Mouse (Mus musculus) liver, embryonic 18 days (tissue): ENCODE results near the gene Mettl23. TPM values are rescaled to one million over a fixed set of nuclear protein-coding genes. Genes with fewer than 3 reads are reported as not detected.

Experiments used
- polyA plus RNA-seq: library from polyadenylated mRNA; depleted of rRNA; stranded (reverse); fragments of >200 nt; gene quantifications from 2 replicates; pipeline ENCODE4 v1.2.3, GENCODE M21; 2012; rRNA removed

Gene Mettl23
- 17.5 and 18.0 TPM in 2 replicates for polyA plus RNA-seq

DNA sequence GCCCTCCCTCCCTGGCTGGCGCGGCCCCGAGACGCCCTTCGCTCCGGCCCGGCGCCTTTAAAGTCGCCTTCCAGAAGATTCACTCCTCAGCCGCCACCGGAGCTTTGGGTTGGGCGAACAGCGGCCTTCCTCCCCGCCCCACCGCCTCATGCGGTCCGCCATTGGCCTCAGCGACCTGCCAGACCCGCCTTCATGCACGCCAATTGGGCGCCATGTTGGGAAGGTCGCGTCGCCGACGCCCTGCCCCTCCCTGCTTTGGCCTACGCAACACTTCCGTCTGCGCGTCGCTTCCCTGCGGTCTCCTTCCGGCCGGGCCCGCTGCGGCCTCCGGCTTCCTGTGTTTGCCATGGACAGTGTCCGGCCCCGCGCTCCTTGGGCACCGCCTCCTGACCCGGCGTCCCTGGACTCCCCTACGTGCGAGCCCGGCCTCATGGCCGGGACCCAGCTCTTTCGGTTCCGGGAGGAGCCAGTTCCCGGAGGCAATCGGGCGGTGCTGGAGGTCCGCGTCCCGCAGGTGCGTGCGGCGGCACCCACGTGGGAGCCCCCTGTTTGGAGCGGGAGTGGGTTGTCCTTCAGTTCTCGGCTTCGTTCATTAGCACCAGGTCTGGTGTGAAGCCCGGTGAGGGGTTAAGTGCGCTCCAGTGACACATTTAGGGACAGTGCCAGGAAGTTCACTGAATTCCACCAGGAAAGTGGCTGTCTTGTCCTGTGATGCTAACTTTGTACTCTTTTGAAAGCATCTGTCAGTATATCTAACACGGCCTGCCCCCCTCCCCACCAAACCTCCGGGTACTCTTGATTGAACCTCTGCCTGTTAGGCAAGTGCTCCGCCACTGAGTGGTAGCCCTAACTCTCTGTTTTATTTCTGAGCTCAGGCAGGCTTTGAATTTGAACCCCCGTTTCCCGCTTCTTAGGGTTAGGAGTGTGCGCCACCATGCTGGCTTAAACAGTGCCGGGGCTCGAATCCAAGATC lies at the start of gene Mettl23, which contains the start of gene Jmjd6:
Gene Mettl23, plus strand, starts transcription at position 18 of the 973 bp plus-strand sequence.
Gene Jmjd6, minus strand, starts transcription at position 189 of the 973 bp plus-strand sequence.

DNA sequence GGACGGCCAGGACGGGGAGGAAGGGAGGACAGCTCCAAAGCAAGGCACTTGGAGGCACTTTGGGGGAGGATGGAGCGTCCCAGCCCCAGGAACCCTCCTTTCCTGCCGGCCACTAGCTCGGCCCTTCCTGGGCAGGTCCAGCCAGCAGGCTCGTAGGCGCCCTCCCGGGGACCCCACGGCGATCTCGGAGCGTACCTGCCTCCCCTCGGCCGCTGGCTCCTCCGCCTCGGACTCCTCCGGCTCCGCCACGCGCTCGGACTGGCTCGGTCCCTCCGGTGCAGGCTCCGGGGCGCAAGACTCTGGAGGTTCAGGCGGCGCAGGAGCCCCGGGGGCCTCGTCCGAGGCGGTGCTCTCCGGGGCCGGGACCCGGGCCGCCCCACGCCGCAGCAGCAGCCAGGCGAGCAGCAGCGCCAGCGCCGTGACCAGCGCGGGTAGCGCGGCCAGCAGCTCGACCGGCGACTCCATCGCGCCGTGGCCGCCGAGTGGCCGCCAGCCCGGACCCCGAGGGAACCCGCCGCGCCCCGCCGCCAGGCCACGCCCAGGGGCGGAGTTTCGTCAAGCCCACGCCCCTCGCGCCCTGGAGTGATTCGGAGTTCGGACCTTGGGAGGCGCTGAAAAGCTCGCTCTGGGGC lies 15.4 kb upstream of the Mettl23 start, which contains the start of gene Mxra7:
Gene Mxra7, minus strand, starts transcription at position 513 of the 632 bp plus-strand sequence.

GRCm38 (mm10) chr11:116852291-116852890 lies 9.3 kb downstream of the Mettl23 start, which contains the start of gene Mfsd11:
Gene Mfsd11, plus strand, starts transcription at chr11:116852440.

GRCm38 (mm10) chr11:116852891-116853511 lies 9.9 kb downstream of the Mettl23 start, which contains the start of gene Srsf2:
Gene Srsf2, minus strand, starts transcription at chr11:116853094.

Other genes with a start within 250 kb of the Mettl23 start
- 9.3 and 11.2 TPM in 2 replicates for gene Rhbdf2, start 216.3 kb upstream of the Mettl23 start, polyA plus RNA-seq
- gene Prcd, start 189.7 kb upstream of the Mettl23 start, polyA plus RNA-seq: 0.16 and 0.19 TPM in 2 replicates
- gene Cygb, start 189.0 kb upstream of the Mettl23 start, polyA plus RNA-seq: 1.5 TPM in 2 replicates
- gene St6galnac1, start 67.8 kb upstream of the Mettl23 start, polyA plus RNA-seq: not detected in 2 replicates
- 1.1 and 1.3 TPM in 2 replicates for gene Mxra7, start 15.2 kb upstream of the Mettl23 start, polyA plus RNA-seq
- gene Jmjd6, start 171 bp downstream of the Mettl23 start, polyA plus RNA-seq: 15.6 and 16.7 TPM in 2 replicates
- gene Mfsd11, start 9.2 kb downstream of the Mettl23 start, polyA plus RNA-seq: 6.5 and 6.9 TPM in 2 replicates
- 234 and 240 TPM in 2 replicates for gene Srsf2, start 9.8 kb downstream of the Mettl23 start, polyA plus RNA-seq
- gene Mgat5b, start 75.6 kb downstream of the Mettl23 start, polyA plus RNA-seq: not detected in 2 replicates